In genomic region chr1:183082436-183082835, GRCm38 (mm10) we compare ENCODE assay signal across 15 mouse cellular contexts.
DNase-seq lines count a peak whose midpoint lies in the region; ATAC-seq and TF ChIP-seq lines count a peak whose summit lies in the region.
"Had no signal": no experiment of that assay in that cellular context is flagged by ENCODE, and none has a peak within 500 bp of the region (broad histone marks: within the 10 kb centered on the region; RNA-seq: fewer than 3 reads in every experiment).

No protein-coding gene starts in this region.

- H3K36me3 ChIP-seq in hindbrain, postnatal 0 days (ENCODE audit: insufficient read depth, low read length) = peaks cover 8% of the 10 kb centered on the region; the same call in 1 of the 2 replicates
- H3K36me3 ChIP-seq in hindbrain, embryonic 12.5 days = peaks cover 30% of the 10 kb centered on the region
- H3K36me3 ChIP-seq in limb, embryonic 11.5 days (ENCODE audit: control insufficient read depth, insufficient read depth, low read length) = peaks cover 3% of the 10 kb centered on the region; the same call in 1 of the 2 replicates

- H3K4me3 ChIP-seq in hindbrain, postnatal 0 days (ENCODE audit: low read length) = no peak overlapping the region
- no peak overlapping the region for H3K4me3 ChIP-seq in hindbrain, embryonic 12.5 days
- H3K4me3 ChIP-seq in limb, embryonic 11.5 days (ENCODE audit: low read depth, low read length) = no peak overlapping the region
- H3K4me3 ChIP-seq: embryonic facial prominence, embryonic 15.5 days; lung, embryonic 15.5 days; midbrain, embryonic 15.5 days had no signal

- H3K4me2 ChIP-seq in hindbrain, postnatal 0 days (ENCODE audit: low read depth, low read length) = no peak overlapping the region
- no peak overlapping the region for H3K4me2 ChIP-seq in hindbrain, embryonic 12.5 days (replicated peaks)
- H3K4me2 ChIP-seq in limb, embryonic 11.5 days (ENCODE audit: low read depth, severe bottlenecking) = no peak overlapping the region
- H3K4me2 ChIP-seq: embryonic facial prominence, embryonic 15.5 days; liver, embryonic 11.5 days; lung, embryonic 15.5 days; midbrain, embryonic 15.5 days had no signal

- no peak for DNase-seq in hindbrain, postnatal 0 days (ENCODE audit: low spot score)
- DNase-seq in Patski (ENCODE audit: low read depth, low spot score) = peak; percentile 37
- no peak for DNase-seq in limb, embryonic 11.5 days (ENCODE audit: low spot score)
- no peak for DNase-seq in lung, adult 18-20 months
- DNase-seq in cerebellum, postnatal 36 days = no peak
- no peak for DNase-seq in embryo, embryonic 10 days (ENCODE audit: low spot score)
- DNase-seq: cerebellum, adult 11-12 months; kidney, adult 8-10 months had no signal

- POLR2A ChIA-PET in Patski (lab: Charles Lee) = no interaction called here

- in situ Hi-C loops in Patski (cut with MboI; ENCODE audit: low pct_unique_long_range_greater_than_20kb) = no loop called here

- no peak overlapping the region for H3K9ac ChIP-seq in hindbrain, postnatal 0 days (replicated peaks; ENCODE audit: low read length)
- H3K9ac ChIP-seq in hindbrain, embryonic 12.5 days = no peak overlapping the region
- no peak overlapping the region for H3K9ac ChIP-seq in limb, embryonic 11.5 days (ENCODE audit: low read length)
- H3K9ac ChIP-seq: embryonic facial prominence, embryonic 15.5 days; lung, embryonic 15.5 days; midbrain, embryonic 15.5 days had no signal

- TF ChIP-seq CTCF in hindbrain, postnatal 0 days (IDR thresholded peaks at IDR 0.05; ENCODE audit: low read depth) = peak; percentile 15; the same call in 1 of the 2 replicates
- no peak for TF ChIP-seq CTCF in Patski (IDR thresholded peaks at IDR 0.05)

- no peaks in the 10 kb centered on the region for H3K27me3 ChIP-seq in hindbrain, postnatal 0 days (ENCODE audit: insufficient read depth, low read length)
- H3K27me3 ChIP-seq in hindbrain, embryonic 12.5 days = no peaks in the 10 kb centered on the region
- H3K27me3 ChIP-seq in Patski = no peaks in the 10 kb centered on the region
- H3K27me3 ChIP-seq in limb, embryonic 11.5 days (ENCODE audit: control insufficient read depth, insufficient read depth, low read length) = no peaks in the 10 kb centered on the region
- H3K27me3 ChIP-seq: embryonic facial prominence, embryonic 15.5 days; midbrain, embryonic 15.5 days had no signal

- ATAC-seq in hindbrain, postnatal 0 days = no peak
- no peak for ATAC-seq in hindbrain, embryonic 12.5 days (ENCODE audit: low FRiP score)
- no peak for ATAC-seq in Patski
- no peak; the same call in 1 of the 2 replicates for ATAC-seq in limb, embryonic 11.5 days (ENCODE audit: insufficient number of reproducible peaks, low FRiP score, low TSS enrichment, low read depth)
- ATAC-seq: forebrain, embryonic 14.5 days; hindbrain, embryonic 16.5 days; midbrain, embryonic 15.5 days had no signal

- CTCF ChIA-PET in Patski (lab: Charles Lee) = no interaction called here

- H3K9me3 ChIP-seq in hindbrain, postnatal 0 days (ENCODE audit: low read length) = no peaks in the 10 kb centered on the region
- H3K9me3 ChIP-seq in hindbrain, embryonic 12.5 days (replicated peaks) = no peaks in the 10 kb centered on the region
- H3K9me3 ChIP-seq in limb, embryonic 11.5 days (ENCODE audit: control insufficient read depth, low read length) = no peaks in the 10 kb centered on the region
- H3K9me3 ChIP-seq: embryonic facial prominence, embryonic 15.5 days; lung, embryonic 15.5 days; midbrain, embryonic 15.5 days had no signal

- H3K4me1 ChIP-seq in hindbrain, postnatal 0 days (ENCODE audit: insufficient read depth, low read length) = no peaks in the 10 kb centered on the region
- peaks cover 5% of the 10 kb centered on the region; the same call in 1 of the 2 replicates for H3K4me1 ChIP-seq in hindbrain, embryonic 12.5 days
- H3K4me1 ChIP-seq in limb, embryonic 11.5 days (ENCODE audit: control insufficient read depth, insufficient read depth, low read length) = peaks cover 7% of the 10 kb centered on the region
- H3K4me1 ChIP-seq: lung, embryonic 15.5 days had no signal

- H3K27ac ChIP-seq in hindbrain, postnatal 0 days = no peak overlapping the region
- no peak overlapping the region for H3K27ac ChIP-seq in hindbrain, embryonic 12.5 days
- H3K27ac ChIP-seq in limb, embryonic 11.5 days (replicated peaks; ENCODE audit: low read depth, low read length) = peak overlapping the region; percentile 38; the same call in 1 of the 2 replicates
- H3K27ac ChIP-seq: lung, embryonic 15.5 days; midbrain, embryonic 15.5 days had no signal

- 75% methylated on average over 4 of the region's 4 CpGs for WGBS in hindbrain, postnatal 0 days
- 89% methylated on average over 4 of the region's 4 CpGs for WGBS in hindbrain, embryonic 12.5 days
- 86% methylated on average over 4 of the region's 4 CpGs for WGBS in limb, embryonic 11.5 days
